Mouse (Mus musculus) heart, postnatal 4 days (tissue): ENCODE data around the gene Tipin. TPM values are rescaled to one million over a fixed set of nuclear protein-coding genes. Genes with fewer than 3 reads are reported as not detected.

ENCODE experiments used
- DNase-seq: peaks from one replicate; pipeline ENCODE4 v3.0.0; 2021
- total RNA-seq, 2 experiments: library from RNA; stranded (reverse); gene quantifications; 2 replicates each; pipeline ENCODE4 v1.2.3; 2021

Tipin gene
- total RNA-seq, 2 experiments from 2014 or later = 43.5 to 56.8 TPM

GRCm38 (mm10) chr9:64347377-64347776 lies 66.0 kb downstream of the Tipin start:
- no peak for DNase-seq

GRCm38 (mm10) chr9:64349490-64349889 lies 68.1 kb downstream of the Tipin start:
- peak; percentile 8 for DNase-seq

GRCm38 (mm10) chr9:64351191-64351590 lies 69.8 kb downstream of the Tipin start:
- DNase-seq = no peak

Other genes with a start within 250 kb of the Tipin start
- under 1 TPM; 0.67 to 0.68 TPM for gene Lctl, start 164.4 kb upstream of the Tipin start, total RNA-seq
- gene Zwilch, start 108.5 kb upstream of the Tipin start, total RNA-seq = 10 to 100 TPM; 17.2 to 18.2 TPM
- gene Rpl4, start 108.2 kb upstream of the Tipin start, total RNA-seq = 100 to 1,000 TPM; 768 to 770 TPM
- 10 to 100 TPM; 16.5 to 19.3 TPM for gene Snapc5, start 102.3 kb upstream of the Tipin start, total RNA-seq
- gene Uchl4, start 46.4 kb upstream of the Tipin start, total RNA-seq = 1 to 10 TPM; 1.7 to 2.4 TPM
- gene Map2k1, start 27.9 kb upstream of the Tipin start, total RNA-seq = 10 to 100 TPM; 65.1 to 65.5 TPM
- gene Dis3l, start 59.7 kb downstream of the Tipin start, total RNA-seq = 10 to 100 TPM; 21.6 to 22.1 TPM
- gene Megf11, start 104.0 kb downstream of the Tipin start, total RNA-seq = 1 to 10 TPM; 1.0 to 1.7 TPM